Mouse (Mus musculus) CH12.LX (cell line): ENCODE data around the gene Smad6. TPM values are rescaled to one million over a fixed set of nuclear protein-coding genes. Genes with fewer than 3 reads are reported as not detected.

Source experiments
- DNase-seq: peaks from one replicate; pipeline ENCODE4 v3.0.0-alpha.2; 2013; ENCODE audit errors: extremely low read depth
- H3K27ac ChIP-seq: 2 replicates; pipeline ENCODE4 v1.5.1; 2012; ENCODE audit warnings: low read depth, mild to moderate bottlenecking, control low read depth, moderate library complexity; ENCODE audit not compliant: insufficient read depth
- H3K27me3 ChIP-seq: replicated peaks from 2 replicates; pipeline ENCODE3; 2012; ENCODE audit warnings: inconsistent platforms
- H3K36me3 ChIP-seq, 2 experiments: replicated peaks in 1 of 2; 2 replicates each; pipeline versions ENCODE3 to v1.6.1; 2012; ENCODE audit warnings: inconsistent platforms in 1 of 2, low read length in 1 of 2, mild to moderate bottlenecking in 1 of 2, mixed read lengths in 1 of 2, moderate library complexity in 1 of 2; ENCODE audit not compliant: control insufficient read depth in 1 of 2, insufficient read depth in 1 of 2
- H3K4me1 ChIP-seq, 2 experiments: 2 replicates each; pipeline ENCODE4 v1.6.1; 2012; ENCODE audit warnings: inconsistent platforms in 1 of 2, moderate library complexity in 1 of 2; ENCODE audit not compliant: insufficient read depth in 2 of 2, control insufficient read depth in 1 of 2
- H3K4me2 ChIP-seq: 2 replicates; pipeline ENCODE4 v1.6.1; 2012; ENCODE audit warnings: low read depth, mild to moderate bottlenecking, control low read depth; ENCODE audit not compliant: poor library complexity, insufficient read depth, severe bottlenecking
- H3K4me3 ChIP-seq, 3 experiments: fragments of 150-350 bp in 1 of 3; sonication (generic) in 1 of 3; replicated peaks in 1 of 3; 2 replicates each; pipeline versions ENCODE3 to v1.5.1; 2011 to 2012; ENCODE audit warnings: low read depth in 2 of 3, low read length in 2 of 3, mild to moderate bottlenecking in 2 of 3, moderate library complexity in 2 of 3, control low read depth in 1 of 3, improper control_type of control experiment in 1 of 3, inconsistent platforms in 1 of 3, mixed read lengths in 1 of 3; ENCODE audit not compliant: poor library complexity in 1 of 3
- H3K79me2 ChIP-seq: replicated peaks from 2 replicates; pipeline ENCODE4 v1.6.1; 2012; ENCODE audit warnings: mild to moderate bottlenecking, moderate library complexity; ENCODE audit not compliant: control insufficient read depth, poor library complexity, insufficient read depth, severe bottlenecking; ENCODE audit errors: extremely low read depth
- H3K9ac ChIP-seq: 2 replicates; pipeline ENCODE4 v1.6.1; 2012; ENCODE audit warnings: low read depth, mild to moderate bottlenecking, control low read depth, moderate library complexity; ENCODE audit not compliant: insufficient read depth
- H3K9me3 ChIP-seq: replicated peaks from 2 replicates; pipeline ENCODE3; 2012; ENCODE audit warnings: low read length, inconsistent platforms, mixed read lengths
- CHD1 ChIP-seq: IDR thresholded peaks from 2 replicates; pipeline ENCODE4 v1.6.1; 2012; ENCODE audit warnings: low read depth, low read length, improper control_type of control experiment, inconsistent platforms
- CHD2 ChIP-seq: IDR thresholded peaks from 2 replicates; pipeline ENCODE4 v1.6.1; 2011; ENCODE audit warnings: low read length, improper control_type of control experiment
- E2F4 ChIP-seq: IDR thresholded peaks from 2 replicates; pipeline ENCODE4 v1.6.1; 2011; ENCODE audit warnings: low read depth, low read length, improper control_type of control experiment; ENCODE audit not compliant: insufficient replicate concordance
- GABPA ChIP-seq: IDR thresholded peaks from 2 replicates; pipeline ENCODE4 v1.6.1; 2012; ENCODE audit warnings: low read depth, low read length, improper control_type of control experiment, inconsistent platforms; ENCODE audit not compliant: insufficient replicate concordance
- HCFC1 ChIP-seq: IDR thresholded peaks from 2 replicates; pipeline ENCODE4 v1.6.1; 2012; ENCODE audit warnings: low read depth, mild to moderate bottlenecking, inconsistent platforms, low read length, improper control_type of control experiment
- IRF4 ChIP-seq: IDR thresholded peaks from 2 replicates; pipeline ENCODE4 v1.6.1; 2014; ENCODE audit warnings: low read depth, mild to moderate bottlenecking, inconsistent platforms, low read length, improper control_type of control experiment
- JUND ChIP-seq: conservative IDR thresholded peaks from 2 replicates; pipeline ENCODE4 v1.6.1; 2011; ENCODE audit warnings: low read depth, low read length, improper control_type of control experiment
- KAT2A ChIP-seq: IDR thresholded peaks from 2 replicates; pipeline ENCODE4 v1.6.1; 2012; ENCODE audit warnings: low read length, improper control_type of control experiment, inconsistent platforms; ENCODE audit not compliant: insufficient replicate concordance
- MAFK ChIP-seq: IDR thresholded peaks from 2 replicates; pipeline ENCODE4 v1.6.1; 2011; ENCODE audit warnings: low read length, improper control_type of control experiment; ENCODE audit not compliant: insufficient replicate concordance
- MAZ ChIP-seq: IDR thresholded peaks from 2 replicates; pipeline ENCODE4 v1.6.1; 2012; ENCODE audit warnings: low read depth, mild to moderate bottlenecking, inconsistent platforms, low read length, improper control_type of control experiment, moderate library complexity
- MEF2A ChIP-seq: IDR thresholded peaks from 2 replicates; pipeline ENCODE4 v1.6.1; 2014; ENCODE audit warnings: low read depth, mild to moderate bottlenecking, inconsistent platforms, low read length, improper control_type of control experiment, borderline replicate concordance
- MYC ChIP-seq: IDR thresholded peaks from 2 replicates; pipeline ENCODE4 v1.6.1; 2011; ENCODE audit warnings: low read depth, mild to moderate bottlenecking, improper control_type of control experiment, low read length
- NELFE ChIP-seq: IDR thresholded peaks from 2 replicates; pipeline ENCODE4 v1.6.1; 2011; ENCODE audit warnings: low read depth, low read length, improper control_type of control experiment
- NRF1 ChIP-seq: IDR thresholded peaks from 2 replicates; pipeline ENCODE4 v1.6.1; 2014; ENCODE audit warnings: low read depth, mild to moderate bottlenecking, inconsistent platforms, low read length, improper control_type of control experiment, moderate library complexity
- PAX5 ChIP-seq: IDR thresholded peaks from 2 replicates; pipeline ENCODE4 v1.6.1; 2012; ENCODE audit warnings: low read length, inconsistent platforms, mixed read lengths
- POLR2A ChIP-seq: IDR thresholded peaks from 2 replicates; pipeline ENCODE4 v1.6.1; 2011; ENCODE audit warnings: low read depth, mild to moderate bottlenecking, improper control_type of control experiment, low read length
- RAD21 ChIP-seq: IDR thresholded peaks from 2 replicates; pipeline ENCODE4 v1.6.1; 2011; ENCODE audit warnings: low read depth, mild to moderate bottlenecking, low read length, improper control_type of control experiment, moderate library complexity
- RCOR1 ChIP-seq: conservative IDR thresholded peaks from 2 replicates; pipeline ENCODE4 v1.6.1; 2012; ENCODE audit warnings: low read depth, mild to moderate bottlenecking, inconsistent platforms, low read length, improper control_type of control experiment
- SMC3 ChIP-seq: IDR thresholded peaks from 2 replicates; pipeline ENCODE4 v1.6.1; 2011; ENCODE audit warnings: low read depth, low read length, improper control_type of control experiment
- TBP ChIP-seq: conservative IDR thresholded peaks from 2 replicates; pipeline ENCODE4 v1.6.1; 2011; ENCODE audit warnings: low read depth, low read length, improper control_type of control experiment
- TCF12 ChIP-seq: IDR thresholded peaks from 2 replicates; pipeline ENCODE4 v1.6.1; 2014; ENCODE audit warnings: low read depth, mild to moderate bottlenecking, inconsistent platforms, low read length, improper control_type of control experiment
- UBTF ChIP-seq: IDR thresholded peaks from 2 replicates; pipeline ENCODE4 v1.6.1; 2012; ENCODE audit warnings: low read depth, mild to moderate bottlenecking, inconsistent platforms, low read length, improper control_type of control experiment, moderate library complexity
- USF1 ChIP-seq: IDR thresholded peaks from 2 replicates; pipeline ENCODE4 v1.6.1; 2014; ENCODE audit warnings: low read depth, mild to moderate bottlenecking, inconsistent platforms, low read length, improper control_type of control experiment
- ZKSCAN1 ChIP-seq: IDR thresholded peaks from 2 replicates; pipeline ENCODE4 v1.6.1; 2012; ENCODE audit warnings: low read depth, inconsistent platforms, low read length, improper control_type of control experiment, borderline replicate concordance
- ZNF384 ChIP-seq: IDR thresholded peaks from 2 replicates; pipeline ENCODE4 v1.6.1; 2012; ENCODE audit warnings: low read depth, low read length, improper control_type of control experiment, inconsistent platforms
- dilution Hi-C: fragments of 300-500 bp; cut with MboI; formaldehyde crosslinking; loops from 2 replicates; pipeline ENCODE4 v1.14.3; 2020; ENCODE audit warnings: low sequenced_read_pairs; ENCODE audit not compliant: extremely low pct_unique_long_range_greater_than_20kb, extremely low pct_ligation_motif_present
- in situ Hi-C: fragments of 300-500 bp; cut with MboI; formaldehyde crosslinking; loops from 3 replicates; pipeline ENCODE4 v1.14.3; 2019; ENCODE audit warnings: low sequenced_read_pairs, low pct_ligation_motif_present, low pct_unique_long_range_greater_than_20kb, mixed read lengths
- polyA plus RNA-seq: library from polyadenylated mRNA; unstranded; fragments of >175 nt; gene quantifications from 2 replicates; pipeline ENCODE4 v1.2.1, GENCODE M21; 2012; ENCODE audit warnings: low read depth; ENCODE audit not compliant: insufficient read length
- total RNA-seq, 2 experiments: library from RNA; depleted of rRNA; stranded (reverse); fragments of 300-350 nt in 1 of 2; fragments of >200 nt in 1 of 2; gene quantifications; 2 replicates each; pipeline ENCODE4 v1.2.3; 2012 to 2014

The Smad6 gene
- total and polyA plus RNA-seq, 3 experiments = not detected

DNA sequence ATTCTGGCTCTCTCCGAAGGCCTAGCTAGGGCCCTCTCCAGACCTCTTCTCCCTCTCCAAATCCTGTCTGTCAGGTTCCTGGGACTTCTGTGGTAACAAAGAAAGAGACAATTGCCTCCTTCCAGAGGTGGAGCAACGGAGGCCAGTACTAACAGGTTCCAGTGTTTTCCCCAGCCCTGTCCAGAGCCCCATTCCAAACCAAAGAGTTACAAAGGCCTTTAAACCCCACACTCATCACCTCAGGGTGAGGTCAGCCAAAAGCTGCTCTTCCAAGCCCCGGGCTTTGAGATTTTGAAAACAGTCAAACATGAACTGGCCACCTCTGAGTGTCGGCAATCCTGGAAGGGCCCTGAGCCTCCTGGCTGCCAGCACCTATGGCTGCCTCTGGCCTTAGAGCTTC, 29.1 kb downstream of the Smad6 start:
- TF ChIP-seq GABPA = no peak
- no peak for TF ChIP-seq CHD2
- no peak for TF ChIP-seq NRF1
- no peak for TF ChIP-seq MAZ
- TF ChIP-seq ZNF384 = no peak
- TF ChIP-seq USF1 = no peak
- TF ChIP-seq ZKSCAN1 = no peak
- TF ChIP-seq NELFE = no peak
- TF ChIP-seq IRF4 = no peak
- TF ChIP-seq CHD1 = no peak
- no peak for TF ChIP-seq JUND
- no peak for TF ChIP-seq TBP
- TF ChIP-seq, all 38 proteins: peak for 0
- peaks cover 0 to 7% of the 10 kb centered on the region in 2 experiments; a peak in 1 of 4 replicates for H3K4me1 ChIP-seq
- H3K27me3 ChIP-seq = no peaks in the 10 kb centered on the region
- no peak overlapping the region for H3K9ac ChIP-seq
- dilution Hi-C loops = no loop called here
- no peaks in the 10 kb centered on the region for H3K79me2 ChIP-seq
- H3K27ac ChIP-seq = no peak overlapping the region
- in situ Hi-C loops = no loop called here
- H3K4me3 ChIP-seq = no peak overlapping the region
- no peaks in the 10 kb centered on the region for H3K36me3 ChIP-seq
- DNase-seq = no peak
- no peak overlapping the region for H3K4me2 ChIP-seq
- H3K9me3 ChIP-seq = no peaks in the 10 kb centered on the region

DNA sequence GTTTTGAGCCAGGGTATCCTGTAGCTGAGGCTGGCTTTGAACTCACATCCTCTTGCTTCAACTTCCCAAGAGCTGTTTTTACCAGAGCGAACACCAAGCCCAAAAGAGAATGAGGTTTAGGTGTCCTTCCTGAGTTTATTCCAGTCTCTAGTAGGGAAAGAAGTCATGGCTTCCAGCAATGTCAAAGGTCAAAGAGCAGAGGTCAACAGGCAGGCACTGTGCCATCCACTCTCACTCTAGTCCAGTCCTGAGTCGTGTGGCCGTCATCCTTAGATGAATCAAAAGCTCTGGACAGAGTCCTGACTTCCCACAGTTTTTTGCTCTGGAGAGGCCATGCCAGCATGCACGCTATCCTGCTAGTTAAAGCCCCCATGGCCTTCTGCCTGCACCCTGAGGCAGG, 30.7 kb downstream of the Smad6 start:
- H3K4me2 ChIP-seq = no peak overlapping the region
- DNase-seq = no peak
- no peaks in the 10 kb centered on the region for H3K9me3 ChIP-seq
- TF ChIP-seq POLR2A (no peak), RAD21 (no peak), CHD2 (no peak), MAFK (no peak), PAX5 (no peak), CHD1 (no peak), E2F4 (no peak), TBP (no peak), MEF2A (no peak), HCFC1 (no peak), MAZ (no peak), RCOR1 (no peak), TCF12 (no peak), KAT2A (no peak), UBTF (no peak), MYC (no peak), SMC3 (no peak), JUND (no peak)
- TF ChIP-seq, all 38 proteins: peak for 0
- H3K79me2 ChIP-seq = no peaks in the 10 kb centered on the region
- H3K27ac ChIP-seq = no peak overlapping the region
- H3K4me1 ChIP-seq = peaks cover 0 to 7% of the 10 kb centered on the region in 2 experiments; a peak in 1 of 4 replicates
- H3K9ac ChIP-seq = no peak overlapping the region
- H3K27me3 ChIP-seq = no peaks in the 10 kb centered on the region
- in situ Hi-C loops (no loop called here), dilution Hi-C loops (no loop called here)
- no peak overlapping the region for H3K4me3 ChIP-seq
- no peaks in the 10 kb centered on the region for H3K36me3 ChIP-seq
